Mouse (Mus musculus): ENCODE results near the gene Klf7. TPM values are rescaled to one million over a fixed set of nuclear protein-coding genes. Genes with fewer than 3 reads are reported as not detected.

Gene Klf7
- polyA plus RNA-seq, 1 experiment from 2014 or later: 84.5 TPM

- WGBS: 85% methylated on average over 7 of the region's 7 CpGs
Observed at GRCm38 (mm10) chr1:64036881-64037452, 85.1 kb downstream of the Klf7 start.

GRCm38 (mm10) chr1:64035804-64036203 lies 86.3 kb downstream of the Klf7 start:
- H3K4me2 ChIP-seq (replicated peaks): no peak overlapping the region
- no peak overlapping the region for H3K9ac ChIP-seq (replicated peaks)
- peaks cover 49% of the 10 kb centered on the region for H3K4me1 ChIP-seq (replicated peaks)
- peaks cover 41% of the 10 kb centered on the region for H3K36me3 ChIP-seq
- H3K4me3 ChIP-seq (replicated peaks): no peak overlapping the region
- WGBS: 66% methylated on average over 7 of the region's 7 CpGs
- ATAC-seq: no peak
- no peaks in the 10 kb centered on the region for H3K9me3 ChIP-seq
- H3K27ac ChIP-seq: no peak overlapping the region
- H3K27me3 ChIP-seq: no peaks in the 10 kb centered on the region

More at GRCm38 (mm10) chr1:64036881-64037452, 85.1 kb downstream of the Klf7 start:
- Histone ChIP-seq H3K27me3 (no peaks in the 10 kb centered on the region), H3K9ac (replicated peaks) (no peak overlapping the region), H3K27ac (peak overlapping the region; percentile 26; the same call in 1 of the 2 replicates), H3K4me2 (replicated peaks) (no peak overlapping the region), H3K4me1 (replicated peaks) (peaks cover 50% of the 10 kb centered on the region), H3K36me3 (peaks cover 43% of the 10 kb centered on the region), H3K4me3 (replicated peaks) (no peak overlapping the region), H3K9me3 (no peaks in the 10 kb centered on the region)
- no peak for ATAC-seq

GRCm38 (mm10) chr1:64035087-64035791 lies 86.8 kb downstream of the Klf7 start:
- H3K4me3 ChIP-seq (replicated peaks): no peak overlapping the region
- peak overlapping the region; percentile 15; the same call in 1 of the 2 replicates for H3K27ac ChIP-seq
- WGBS: 70% methylated on average over 15 of the region's 15 CpGs
- no peaks in the 10 kb centered on the region for H3K27me3 ChIP-seq
- peaks cover 43% of the 10 kb centered on the region for H3K4me1 ChIP-seq (replicated peaks)
- H3K36me3 ChIP-seq: peaks cover 35% of the 10 kb centered on the region
- H3K9ac ChIP-seq (replicated peaks): no peak overlapping the region
- no peak overlapping the region for H3K4me2 ChIP-seq (replicated peaks)
- no peak for ATAC-seq
- H3K9me3 ChIP-seq: no peaks in the 10 kb centered on the region

- Histone ChIP-seq H3K4me2 (replicated peaks) (no peak overlapping the region), H3K9ac (replicated peaks) (no peak overlapping the region), H3K36me3 (peaks cover 25% of the 10 kb centered on the region), H3K4me1 (replicated peaks) (peaks cover 31% of the 10 kb centered on the region), H3K27ac (no peak overlapping the region), H3K4me3 (replicated peaks) (no peak overlapping the region), H3K9me3 (no peaks in the 10 kb centered on the region), H3K27me3 (no peaks in the 10 kb centered on the region)
- no peak for ATAC-seq
- 87% methylated on average over 9 of the region's 9 CpGs for WGBS
Observed at GRCm38 (mm10) chr1:64032502-64033231, 89.4 kb downstream of the Klf7 start.

- Histone ChIP-seq H3K4me3 (replicated peaks) (no peak overlapping the region), H3K9ac (replicated peaks) (no peak overlapping the region), H3K9me3 (no peaks in the 10 kb centered on the region), H3K4me2 (replicated peaks) (no peak overlapping the region), H3K27ac (no peak overlapping the region), H3K36me3 (no peaks in the 10 kb centered on the region), H3K4me1 (replicated peaks) (peaks cover 16% of the 10 kb centered on the region), H3K27me3 (no peaks in the 10 kb centered on the region)
- WGBS: 90% methylated on average over 3 of the region's 3 CpGs
- no peak for ATAC-seq
Observed at GRCm38 (mm10) chr1:64021986-64022385, 100.1 kb downstream of the Klf7 start.

GRCm38 (mm10) chr1:64020672-64021635 lies 101.1 kb downstream of the Klf7 start:
- H3K9ac ChIP-seq (replicated peaks): no peak overlapping the region
- no peak overlapping the region for H3K4me2 ChIP-seq (replicated peaks)
- H3K4me3 ChIP-seq (replicated peaks): no peak overlapping the region
- H3K9me3 ChIP-seq: no peaks in the 10 kb centered on the region
- no peaks in the 10 kb centered on the region for H3K27me3 ChIP-seq
- H3K4me1 ChIP-seq (replicated peaks): peaks cover 16% of the 10 kb centered on the region
- peak overlapping the region; percentile 39 for H3K27ac ChIP-seq
- peak; percentile 78 for ATAC-seq
- H3K36me3 ChIP-seq: no peaks in the 10 kb centered on the region
- 51% methylated on average over 19 of the region's 19 CpGs for WGBS

GRCm38 (mm10) chr1:64019127-64019635 lies 102.9 kb downstream of the Klf7 start:
- Histone ChIP-seq H3K27ac (no peak overlapping the region), H3K4me2 (replicated peaks) (no peak overlapping the region), H3K4me3 (replicated peaks) (no peak overlapping the region), H3K27me3 (no peaks in the 10 kb centered on the region), H3K9ac (replicated peaks) (no peak overlapping the region), H3K36me3 (no peaks in the 10 kb centered on the region), H3K9me3 (no peaks in the 10 kb centered on the region), H3K4me1 (replicated peaks) (peaks cover 16% of the 10 kb centered on the region)
- 79% methylated on average over 6 of the region's 6 CpGs for WGBS
- ATAC-seq: no peak

- no peak for ATAC-seq
- no peak overlapping the region for H3K9ac ChIP-seq (replicated peaks)
- H3K36me3 ChIP-seq: no peaks in the 10 kb centered on the region
- no peak overlapping the region for H3K4me2 ChIP-seq (replicated peaks)
- WGBS: 53% methylated on average over 16 of the region's 16 CpGs
- H3K27ac ChIP-seq: no peak overlapping the region
- H3K4me3 ChIP-seq (replicated peaks): no peak overlapping the region
- no peaks in the 10 kb centered on the region for H3K27me3 ChIP-seq
- H3K9me3 ChIP-seq: no peaks in the 10 kb centered on the region
- H3K4me1 ChIP-seq (replicated peaks): peaks cover 16% of the 10 kb centered on the region
Observed at GRCm38 (mm10) chr1:64018466-64019077, 103.5 kb downstream of the Klf7 start.

GRCm38 (mm10) chr1:64014091-64014490 lies 108.0 kb downstream of the Klf7 start:
- Histone ChIP-seq H3K4me1 (replicated peaks) (peaks cover 8% of the 10 kb centered on the region), H3K4me3 (replicated peaks) (no peak overlapping the region), H3K4me2 (replicated peaks) (no peak overlapping the region), H3K27ac (no peak overlapping the region), H3K27me3 (no peaks in the 10 kb centered on the region), H3K9me3 (no peaks in the 10 kb centered on the region), H3K36me3 (no peaks in the 10 kb centered on the region), H3K9ac (replicated peaks) (no peak overlapping the region)
- WGBS: 92% methylated on average over 1 of the region's 1 CpGs
- ATAC-seq: no peak

GRCm38 (mm10) chr1:64008994-64009393 lies 113.1 kb downstream of the Klf7 start:
- 28% methylated on average over 2 of the region's 2 CpGs for WGBS
- Histone ChIP-seq H3K9ac (replicated peaks) (no peak overlapping the region), H3K4me1 (replicated peaks) (peaks cover 7% of the 10 kb centered on the region)

GRCm38 (mm10) chr1:64008031-64008430 lies 114.1 kb downstream of the Klf7 start:
- peaks cover 16% of the 10 kb centered on the region for H3K4me1 ChIP-seq (replicated peaks)
- no peaks in the 10 kb centered on the region for H3K36me3 ChIP-seq
- H3K27me3 ChIP-seq: no peaks in the 10 kb centered on the region
- H3K27ac ChIP-seq: no peak overlapping the region
- H3K9ac ChIP-seq (replicated peaks): no peak overlapping the region
- H3K9me3 ChIP-seq: no peaks in the 10 kb centered on the region
- no peak overlapping the region for H3K4me2 ChIP-seq (replicated peaks)
- H3K4me3 ChIP-seq (replicated peaks): no peak overlapping the region
- ATAC-seq: no peak

More at GRCm38 (mm10) chr1:64008994-64009393, 113.1 kb downstream of the Klf7 start:
- Histone ChIP-seq H3K27ac (no peak overlapping the region), H3K4me2 (replicated peaks) (no peak overlapping the region), H3K27me3 (no peaks in the 10 kb centered on the region), H3K36me3 (no peaks in the 10 kb centered on the region), H3K9me3 (no peaks in the 10 kb centered on the region), H3K4me3 (replicated peaks) (no peak overlapping the region)
- ATAC-seq: no peak

Data from midbrain, embryonic 13.5 days (tissue).